11 mouse cellular contexts compared by ENCODE assay signal in the genomic region with DNA sequence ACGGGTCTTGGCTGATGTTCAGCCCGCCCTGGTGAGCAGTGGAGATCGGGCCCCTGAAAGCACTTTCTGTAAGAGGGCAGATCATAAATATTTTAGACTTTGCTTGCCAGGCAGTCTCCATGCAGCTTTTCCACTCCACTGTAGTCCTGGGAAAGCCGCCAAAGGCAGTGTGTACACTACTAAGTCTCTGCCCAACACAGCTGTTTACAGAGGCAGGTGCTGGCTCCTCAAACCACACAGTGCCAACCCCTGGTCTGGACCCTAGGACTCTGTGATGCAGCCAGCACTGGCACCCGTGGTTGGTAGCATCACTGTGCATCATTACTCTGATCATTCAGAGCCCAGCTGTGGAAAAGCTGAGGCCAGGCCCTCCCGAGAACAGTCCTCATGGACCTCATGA.
DNase-seq lines count a peak whose midpoint lies in the region; ATAC-seq lines count a peak whose summit lies in the region.
"Had no signal": no experiment of that assay in that cellular context is flagged by ENCODE, and none has a peak within 500 bp of the region (broad histone marks: within the 10 kb centered on the region; RNA-seq: fewer than 3 reads in every experiment).

No protein-coding gene starts in this region.

- peak; percentile 12 for DNase-seq in adrenal gland, postnatal 10 days
- no peak for DNase-seq in adrenal gland, adult 8-10 months
- DNase-seq in embryonic facial prominence, embryonic 14.5 days (ENCODE audit: low spot score), result peak; percentile 59
- no peak for DNase-seq in thymus, postnatal 4 days
- DNase-seq: adrenal gland, postnatal 14 days; cerebellum, postnatal 25 days had no signal

- 45% methylated on average over 6 of the region's 6 CpGs for WGBS in intestine, embryonic 15.5 days
- WGBS in intestine, embryonic 16.5 days, result 52% methylated on average over 6 of the region's 6 CpGs
- WGBS in embryonic facial prominence, embryonic 14.5 days, result 69% methylated on average over 6 of the region's 6 CpGs
- 63% methylated on average over 6 of the region's 6 CpGs for WGBS in lung, embryonic 15.5 days

- no peak overlapping the region for H3K4me3 ChIP-seq in intestine, embryonic 15.5 days (replicated peaks)
- H3K4me3 ChIP-seq in intestine, embryonic 16.5 days (ENCODE audit: low read length), result no peak overlapping the region
- H3K4me3 ChIP-seq in embryonic facial prominence, embryonic 14.5 days (ENCODE audit: low read depth, low read length), result no peak overlapping the region
- H3K4me3 ChIP-seq in lung, embryonic 15.5 days, result no peak overlapping the region
- H3K4me3 ChIP-seq: neural tube, embryonic 12.5 days had no signal

- no peak overlapping the region for H3K27ac ChIP-seq in intestine, embryonic 15.5 days
- no peak overlapping the region for H3K27ac ChIP-seq in intestine, embryonic 16.5 days (ENCODE audit: low read length)
- no peak overlapping the region for H3K27ac ChIP-seq in embryonic facial prominence, embryonic 14.5 days (replicated peaks; ENCODE audit: low read depth, low read length)
- H3K27ac ChIP-seq in lung, embryonic 15.5 days, result no peak overlapping the region
- H3K27ac ChIP-seq: neural tube, embryonic 12.5 days had no signal

- peak; percentile 43; the same call in 1 of the 2 replicates for ATAC-seq in intestine, embryonic 15.5 days
- ATAC-seq in intestine, embryonic 16.5 days, result no peak
- peak; percentile 50 for ATAC-seq in embryonic facial prominence, embryonic 14.5 days (ENCODE audit: low read depth)
- peak; percentile 42; the same call in 1 of the 2 replicates for ATAC-seq in lung, embryonic 15.5 days (ENCODE audit: borderline replicate concordance, extremely low read depth, low FRiP score, low TSS enrichment)
- ATAC-seq in inflammation-experienced regulatory T-cells, adult 6 months, result no peak

- no peaks in the 10 kb centered on the region for H3K27me3 ChIP-seq in intestine, embryonic 15.5 days (replicated peaks)
- no peaks in the 10 kb centered on the region for H3K27me3 ChIP-seq in intestine, embryonic 16.5 days (replicated peaks; ENCODE audit: control insufficient read depth, insufficient read depth, low read length)
- no peaks in the 10 kb centered on the region for H3K27me3 ChIP-seq in embryonic facial prominence, embryonic 14.5 days (replicated peaks; ENCODE audit: control insufficient read depth, insufficient read depth, low read length)
- H3K27me3 ChIP-seq in lung, embryonic 15.5 days, result no peaks in the 10 kb centered on the region
- H3K27me3 ChIP-seq: neural tube, embryonic 12.5 days had no signal

- no peaks in the 10 kb centered on the region for H3K4me1 ChIP-seq in intestine, embryonic 15.5 days (replicated peaks)
- 0 out of 2 replicates have a peak, but pooled peaks cover 3% of the 10 kb centered on the region for H3K4me1 ChIP-seq in intestine, embryonic 16.5 days (ENCODE audit: control insufficient read depth, insufficient read depth, low read length)
- no peaks in the 10 kb centered on the region for H3K4me1 ChIP-seq in embryonic facial prominence, embryonic 14.5 days (ENCODE audit: control insufficient read depth, insufficient read depth, low read length)
- no peaks in the 10 kb centered on the region for H3K4me1 ChIP-seq in lung, embryonic 15.5 days
- H3K4me1 ChIP-seq: neural tube, embryonic 12.5 days had no signal

- H3K36me3 ChIP-seq in intestine, embryonic 15.5 days, result no peaks in the 10 kb centered on the region
- no peaks in the 10 kb centered on the region for H3K36me3 ChIP-seq in intestine, embryonic 16.5 days (ENCODE audit: control insufficient read depth, insufficient read depth, low read length)
- H3K36me3 ChIP-seq in embryonic facial prominence, embryonic 14.5 days (ENCODE audit: control insufficient read depth, insufficient read depth, low read length), result no peaks in the 10 kb centered on the region
- H3K36me3 ChIP-seq in lung, embryonic 15.5 days, result no peaks in the 10 kb centered on the region
- H3K36me3 ChIP-seq: neural tube, embryonic 12.5 days had no signal

- H3K4me2 ChIP-seq in intestine, embryonic 15.5 days (replicated peaks), result no peak overlapping the region
- no peak overlapping the region for H3K4me2 ChIP-seq in intestine, embryonic 16.5 days (ENCODE audit: low read depth, low read length)
- H3K4me2 ChIP-seq in embryonic facial prominence, embryonic 14.5 days (ENCODE audit: low read depth, low read length), result no peak overlapping the region
- no peak overlapping the region for H3K4me2 ChIP-seq in lung, embryonic 15.5 days
- H3K4me2 ChIP-seq: neural tube, embryonic 12.5 days had no signal

- no peaks in the 10 kb centered on the region for H3K9me3 ChIP-seq in intestine, embryonic 15.5 days
- no peaks in the 10 kb centered on the region for H3K9me3 ChIP-seq in intestine, embryonic 16.5 days (ENCODE audit: control insufficient read depth, low read length)
- no peaks in the 10 kb centered on the region for H3K9me3 ChIP-seq in embryonic facial prominence, embryonic 14.5 days (ENCODE audit: control insufficient read depth, low read length)
- no peaks in the 10 kb centered on the region for H3K9me3 ChIP-seq in lung, embryonic 15.5 days
- H3K9me3 ChIP-seq: neural tube, embryonic 12.5 days had no signal

- H3K9ac ChIP-seq in intestine, embryonic 15.5 days, result no peak overlapping the region
- no peak overlapping the region for H3K9ac ChIP-seq in intestine, embryonic 16.5 days (ENCODE audit: low read depth, low read length)
- H3K9ac ChIP-seq in embryonic facial prominence, embryonic 14.5 days (ENCODE audit: low read depth, low read length), result no peak overlapping the region
- H3K9ac ChIP-seq in lung, embryonic 15.5 days, result no peak overlapping the region
- H3K9ac ChIP-seq: neural tube, embryonic 12.5 days had no signal

Comparison
In these comparisons a context has a peak if more than half of its experiments do, and no peak if none do; other contexts are left out.
1. DNase-seq: peak in adrenal gland, postnatal 10 days (single experiment) and embryonic facial prominence, embryonic 14.5 days (single experiment); none in adrenal gland, adult 8-10 months (single experiment) and thymus, postnatal 4 days (single experiment).
2. ATAC-seq: peak in intestine, embryonic 15.5 days (single experiment), embryonic facial prominence, embryonic 14.5 days (single experiment) and lung, embryonic 15.5 days (single experiment); none in intestine, embryonic 16.5 days (single experiment) and inflammation-experienced regulatory T-cells, adult 6 months (single experiment).